Mouse (Mus musculus) lung, postnatal 25 days (tissue): Measurements from ENCODE around the gene Olfr1411.
A peak's percentile ranks its signal among the peaks of the same experiment; 100 is the strongest.

Experiments
- DNase-seq: peaks from one replicate; pipeline ENCODE4 v3.0.0; 2022; ENCODE audit warnings: low spot score

Gene Olfr1411

GRCm38 (mm10) chr1:92638736-92639135 is 44.5 kb downstream of the Olfr1411 start:
- no peak for DNase-seq

DNA sequence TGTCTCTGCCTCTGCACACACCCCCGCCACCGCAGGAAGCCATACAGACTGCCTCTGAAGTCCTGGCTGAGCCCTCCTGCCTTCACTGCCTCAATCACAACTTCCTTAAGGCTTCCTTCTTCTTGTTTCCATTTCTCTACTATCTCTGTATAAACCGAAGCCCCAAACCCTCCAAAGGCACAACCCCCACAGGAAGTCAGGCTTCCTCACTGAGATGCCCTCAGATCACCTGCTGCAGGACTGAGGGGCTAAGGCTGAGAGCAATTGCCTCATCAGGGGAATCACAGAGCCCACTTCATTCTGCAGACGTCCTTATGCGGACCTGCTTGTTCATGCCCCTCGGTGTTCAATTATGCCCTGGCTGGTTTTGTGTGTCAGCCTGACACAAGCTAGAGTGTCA is 46.2 kb downstream of the Olfr1411 start:
- no peak for DNase-seq

GRCm38 (mm10) chr1:92641514-92642272 is 47.5 kb downstream of the Olfr1411 start, which contains the start of gene Cops9:
Cops9 (minus strand) TSS chr1:92641985.
- DNase-seq, result peak; percentile 89

DNA sequence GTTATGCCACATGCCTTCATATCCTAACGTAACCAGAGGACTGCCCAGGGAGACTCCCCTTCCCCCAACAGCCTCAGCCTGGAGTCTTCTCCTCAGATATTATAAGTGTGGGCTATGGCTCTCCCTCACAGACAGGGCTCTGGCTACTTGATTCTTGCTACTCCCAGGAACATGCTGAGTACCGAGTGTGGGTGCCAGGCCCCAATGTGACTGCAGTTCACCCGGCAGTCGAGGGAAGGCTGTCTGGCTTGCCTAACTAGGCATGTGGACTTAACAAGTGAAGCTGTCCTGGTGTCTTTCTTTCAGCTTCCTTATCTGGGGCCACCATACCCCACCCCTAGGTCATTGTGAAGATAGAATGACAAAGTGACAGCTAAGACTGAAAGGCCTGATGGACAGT is 49.5 kb downstream of the Olfr1411 start:
- no peak for DNase-seq

DNA sequence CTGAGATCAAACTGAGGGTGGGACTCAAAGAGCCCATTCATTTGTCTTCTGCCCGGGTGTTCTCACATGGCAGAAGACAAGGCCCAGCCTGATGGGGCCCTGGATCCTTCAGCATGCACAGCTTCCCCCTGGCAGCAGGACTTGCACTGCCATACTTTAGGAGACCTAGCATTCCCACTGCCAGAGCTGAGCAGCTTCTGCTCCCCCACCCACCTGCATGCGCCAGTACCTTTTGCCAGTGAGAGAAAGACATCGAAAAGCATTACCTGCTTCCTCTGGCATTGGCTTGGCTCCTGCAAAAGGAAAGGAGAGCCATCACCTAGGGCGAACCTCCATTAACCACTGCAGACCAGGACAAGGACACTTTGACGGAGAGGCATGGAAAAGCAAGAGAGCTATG is 50.7 kb downstream of the Olfr1411 start:
- no peak for DNase-seq

- no peak for DNase-seq
Observed at GRCm38 (mm10) chr1:92646111-92646510, 51.9 kb downstream of the Olfr1411 start.

DNA sequence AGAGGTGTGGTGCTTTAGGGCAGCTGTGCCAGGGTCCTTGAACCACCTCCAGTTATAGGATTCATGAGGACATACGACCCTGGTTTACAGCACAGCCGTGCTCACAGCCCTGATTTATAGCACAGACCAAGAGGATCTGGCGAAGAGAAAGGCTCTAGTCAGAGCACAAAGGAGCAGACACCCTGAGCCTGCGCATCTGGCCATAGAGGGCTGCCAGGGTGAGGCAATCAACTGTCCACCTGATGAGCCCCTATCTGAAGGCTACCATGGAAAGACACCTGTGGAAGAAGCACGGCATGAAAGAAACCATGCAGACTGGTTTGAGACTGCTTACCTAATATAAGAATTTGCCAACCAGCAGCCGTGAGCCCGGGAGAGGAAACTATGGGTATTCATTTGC is 52.4 kb downstream of the Olfr1411 start:
- no peak for DNase-seq

DNA sequence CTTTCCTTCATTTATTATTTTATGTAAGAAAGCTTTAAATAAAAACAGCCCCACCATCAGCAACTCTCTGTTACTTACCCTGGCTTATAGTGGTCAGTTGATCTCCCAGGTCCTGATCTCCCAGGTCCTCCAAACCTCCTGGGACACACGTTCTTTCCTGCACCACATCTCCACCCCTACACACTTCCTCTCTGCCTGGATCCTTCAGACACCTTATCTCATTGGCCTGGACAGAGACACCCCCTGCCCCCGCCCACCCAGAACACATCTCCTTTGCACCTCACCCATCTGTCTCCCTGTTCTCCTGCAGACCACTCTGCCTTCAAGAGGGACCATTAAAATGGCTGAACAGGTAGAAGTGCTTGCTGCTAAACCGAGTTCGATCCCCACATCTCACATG is 52.8 kb downstream of the Olfr1411 start:
- DNase-seq, result no peak
